Mouse (Mus musculus): ENCODE measurements around the gene Prpf40b. TPM values are rescaled to one million over a fixed set of nuclear protein-coding genes. Genes with fewer than 3 reads are reported as not detected.
A peak's percentile ranks its signal among the peaks of the same experiment; 100 is the strongest.

Prpf40b gene
- total RNA-seq, 2 experiments from 2014 or later = 111 to 119 TPM

- Histone ChIP-seq H3K4me3 (no peak overlapping the region), H3K27ac (no peak overlapping the region)
- intact Hi-C loops (cut with DNase I) = no loop called here
- no peak for TF ChIP-seq CTCF (IDR thresholded peaks at IDR 0.05)
- DNase-seq (ENCODE audit: extremely low spot score in 1 of 2, low spot score in 2 of 2) = no peak
These were observed 41.0 kb downstream of the Prpf40b start for GRCm38 (mm10) chr15:99335801-99336320.

- no peak overlapping the region for H3K27ac ChIP-seq
- no peak for TF ChIP-seq CTCF (IDR thresholded peaks at IDR 0.05)
- no peak for DNase-seq (ENCODE audit: extremely low spot score in 1 of 2, low spot score in 2 of 2)
- no peak overlapping the region for H3K4me3 ChIP-seq
- intact Hi-C loops (cut with DNase I) = no loop called here
These were observed 44.0 kb downstream of the Prpf40b start for GRCm38 (mm10) chr15:99338916-99339315.

- Histone ChIP-seq H3K27ac (no peak overlapping the region), H3K4me3 (no peak overlapping the region)
- intact Hi-C loops (cut with DNase I) = no loop called here
- TF ChIP-seq CTCF (IDR thresholded peaks at IDR 0.05) = no peak
- no peak for DNase-seq (ENCODE audit: extremely low spot score in 1 of 2, low spot score in 2 of 2)
These were observed 44.8 kb downstream of the Prpf40b start for GRCm38 (mm10) chr15:99339669-99340068.

- intact Hi-C loops (cut with DNase I) = no loop called here
- no peak overlapping the region for H3K4me3 ChIP-seq
- TF ChIP-seq CTCF (IDR thresholded peaks at IDR 0.05) = no peak
- H3K27ac ChIP-seq = no peak overlapping the region
- DNase-seq (ENCODE audit: extremely low spot score in 1 of 2, low spot score in 2 of 2) = no peak
These were observed 46.2 kb downstream of the Prpf40b start for GRCm38 (mm10) chr15:99341102-99341501.

- Histone ChIP-seq H3K27ac (peak overlapping the region; percentile 79), H3K4me3 (no peak overlapping the region)
- DNase-seq (ENCODE audit: extremely low spot score in 1 of 2, low spot score in 2 of 2) = no peak
- intact Hi-C loops (cut with DNase I) = no loop called here
- TF ChIP-seq CTCF (IDR thresholded peaks at IDR 0.05) = no peak
These were observed 47.5 kb downstream of the Prpf40b start for GRCm38 (mm10) chr15:99342194-99342981.

GRCm38 (mm10) chr15:99343414-99344147 is 48.7 kb downstream of the Prpf40b start:
- Histone ChIP-seq H3K27ac (peak overlapping the region; percentile 79), H3K4me3 (no peak overlapping the region)
- TF ChIP-seq CTCF (IDR thresholded peaks at IDR 0.05) = no peak; the same call in 1 of the 2 replicates
- intact Hi-C loops (cut with DNase I) = no loop called here
- DNase-seq (ENCODE audit: extremely low spot score in 1 of 2, low spot score in 2 of 2) = peak; percentile 47 to 56

- no peak for DNase-seq (ENCODE audit: extremely low spot score in 1 of 2, low spot score in 2 of 2)
- H3K4me3 ChIP-seq = no peak overlapping the region
- peak overlapping the region; percentile 79 for H3K27ac ChIP-seq
- intact Hi-C loops (cut with DNase I) = no loop called here
- no peak for TF ChIP-seq CTCF (IDR thresholded peaks at IDR 0.05)
These were observed 49.4 kb downstream of the Prpf40b start for GRCm38 (mm10) chr15:99344148-99344870.

- TF ChIP-seq CTCF (IDR thresholded peaks at IDR 0.05) = no peak
- DNase-seq (ENCODE audit: extremely low spot score in 1 of 2, low spot score in 2 of 2) = no peak
- H3K4me3 ChIP-seq = no peak overlapping the region
These were observed 50.1 kb downstream of the Prpf40b start for GRCm38 (mm10) chr15:99344961-99345360.

GRCm38 (mm10) chr15:99351610-99352009 is 56.7 kb downstream of the Prpf40b start:
- Histone ChIP-seq H3K4me3 (no peak overlapping the region), H3K27ac (no peak overlapping the region)
- no peak for DNase-seq (ENCODE audit: extremely low spot score in 1 of 2, low spot score in 2 of 2)
- intact Hi-C loops (cut with DNase I) = no loop called here
- no peak for TF ChIP-seq CTCF (IDR thresholded peaks at IDR 0.05)

More at GRCm38 (mm10) chr15:99344961-99345360, 50.1 kb downstream of the Prpf40b start:
- H3K27ac ChIP-seq = no peak overlapping the region
- intact Hi-C loops (cut with DNase I) = no loop called here

GRCm38 (mm10) chr15:99352306-99352705 is 57.4 kb downstream of the Prpf40b start:
- no peak for DNase-seq (ENCODE audit: extremely low spot score in 1 of 2, low spot score in 2 of 2)
- no peak for TF ChIP-seq CTCF (IDR thresholded peaks at IDR 0.05)
- H3K4me3 ChIP-seq = no peak overlapping the region
- no peak overlapping the region for H3K27ac ChIP-seq
- intact Hi-C loops (cut with DNase I) = no loop called here

GRCm38 (mm10) chr15:99355660-99356059 is 60.8 kb downstream of the Prpf40b start:
- no peak for DNase-seq (ENCODE audit: extremely low spot score in 1 of 2, low spot score in 2 of 2)
- no peak for TF ChIP-seq CTCF (IDR thresholded peaks at IDR 0.05)
- intact Hi-C loops (cut with DNase I) = no loop called here
- Histone ChIP-seq H3K27ac (no peak overlapping the region), H3K4me3 (no peak overlapping the region)

- TF ChIP-seq CTCF (IDR thresholded peaks at IDR 0.05) = no peak
- no peak overlapping the region for H3K27ac ChIP-seq
- H3K4me3 ChIP-seq = no peak overlapping the region
- intact Hi-C loops (cut with DNase I) = no loop called here
- DNase-seq (ENCODE audit: extremely low spot score in 1 of 2, low spot score in 2 of 2) = no peak
These were observed 61.6 kb downstream of the Prpf40b start for GRCm38 (mm10) chr15:99356462-99356861.

All from left cerebral cortex, adult 2 months (tissue).